In genomic region chr1:105848806-105849205, GRCm38 (mm10) we compare ENCODE assay signal across 31 mouse cellular contexts.
DNase-seq lines count a peak whose midpoint lies in the region; ATAC-seq and TF ChIP-seq lines count a peak whose summit lies in the region.
"Had no signal": no experiment of that assay in that cellular context is flagged by ENCODE, and none has a peak within 500 bp of the region (broad histone marks: within the 10 kb centered on the region; RNA-seq: fewer than 3 reads in every experiment).

No protein-coding gene starts in this region.

- no peaks in the 10 kb centered on the region for H3K9me3 ChIP-seq in kidney, embryonic 14.5 days (ENCODE audit: control insufficient read depth, low read length)
- H3K9me3 ChIP-seq in stomach, postnatal 0 days (ENCODE audit: control insufficient read depth, low read length): no peaks in the 10 kb centered on the region
- H3K9me3 ChIP-seq in hindbrain, embryonic 10.5 days: no peaks in the 10 kb centered on the region
- H3K9me3 ChIP-seq: forebrain, embryonic 12.5 days; heart, embryonic 15.5 days; hindbrain, embryonic 12.5 days; intestine, embryonic 15.5 days; kidney, embryonic 15.5 days; liver, embryonic 15.5 days; lung, embryonic 15.5 days; midbrain, embryonic 12.5 days; neural tube, embryonic 12.5 days had no signal

- no peak overlapping the region for H3K4me3 ChIP-seq in kidney, adult 2 months (ENCODE audit: insufficient read depth, low read depth, low read length)
- no peak overlapping the region for H3K4me3 ChIP-seq in kidney, embryonic 14.5 days (ENCODE audit: low read length)
- H3K4me3 ChIP-seq in C2C12 (ENCODE audit: insufficient read depth, poor library complexity, severe bottlenecking): no peak overlapping the region
- no peak overlapping the region for H3K4me3 ChIP-seq in stomach, postnatal 0 days (ENCODE audit: low read depth, low read length)
- H3K4me3 ChIP-seq in hindbrain, embryonic 10.5 days: no peak overlapping the region
- H3K4me3 ChIP-seq: forebrain, embryonic 12.5 days; heart, embryonic 15.5 days; hindbrain, embryonic 12.5 days; intestine, embryonic 15.5 days; kidney, embryonic 15.5 days; liver, embryonic 15.5 days; lung, embryonic 15.5 days; megakaryocyte, embryonic 14.5 days; midbrain, embryonic 12.5 days; myocyte; neural tube, embryonic 12.5 days had no signal

- 79% methylated on average over 8 of the region's 8 CpGs for WGBS in kidney, adult 2 months
- 88% methylated on average over 8 of the region's 8 CpGs for WGBS in kidney, embryonic 14.5 days
- 85% methylated on average over 8 of the region's 8 CpGs for WGBS in stomach, postnatal 0 days
- WGBS in hindbrain, embryonic 10.5 days: 91% methylated on average over 8 of the region's 8 CpGs

- TF ChIP-seq EP300 in stomach, postnatal 0 days (optimal IDR thresholded peaks at IDR 0.05): no peak

- H3K79me3 ChIP-seq in C2C12 (ENCODE audit: low read depth): no peaks in the 10 kb centered on the region

- no peak overlapping the region for H3K9ac ChIP-seq in kidney, embryonic 14.5 days (ENCODE audit: low read depth, low read length)
- H3K9ac ChIP-seq in stomach, postnatal 0 days (ENCODE audit: low read length): no peak overlapping the region
- H3K9ac ChIP-seq: forebrain, embryonic 12.5 days; forebrain, postnatal 0 days; heart, embryonic 15.5 days; hindbrain, embryonic 12.5 days; intestine, embryonic 15.5 days; kidney, embryonic 15.5 days; liver, embryonic 15.5 days; lung, embryonic 15.5 days; midbrain, embryonic 12.5 days; neural tube, embryonic 12.5 days had no signal

- TF ChIP-seq POLR2A in kidney, adult 2 months (IDR thresholded peaks at IDR 0.05; ENCODE audit: low read depth, low read length): no peak

- H3K36me3 ChIP-seq in kidney, adult 2 months (ENCODE audit: control insufficient read depth, insufficient read depth, low read length): no peaks in the 10 kb centered on the region
- no peaks in the 10 kb centered on the region for H3K36me3 ChIP-seq in kidney, embryonic 14.5 days (ENCODE audit: control insufficient read depth, insufficient read depth, low read length)
- no peaks in the 10 kb centered on the region for H3K36me3 ChIP-seq in C2C12 (ENCODE audit: control insufficient read depth, insufficient read depth)
- no peaks in the 10 kb centered on the region for H3K36me3 ChIP-seq in stomach, postnatal 0 days (ENCODE audit: control insufficient read depth, insufficient read depth, low read length)
- H3K36me3 ChIP-seq in hindbrain, embryonic 10.5 days: no peaks in the 10 kb centered on the region
- H3K36me3 ChIP-seq: forebrain, embryonic 12.5 days; heart, embryonic 15.5 days; hindbrain, embryonic 12.5 days; kidney, embryonic 15.5 days; liver, embryonic 15.5 days; lung, embryonic 15.5 days; midbrain, embryonic 12.5 days; neural tube, embryonic 12.5 days had no signal

- peak; percentile 67 for DNase-seq in adrenal gland, adult 2 months
- DNase-seq in adrenal gland, postnatal 10 days: no peak
- peak; percentile 36 for DNase-seq in kidney, adult 2 months
- peak; percentile 5 for DNase-seq in stomach, postnatal 0 days (ENCODE audit: low spot score)
- DNase-seq in hindbrain, embryonic 10.5 days (ENCODE audit: low spot score): no peak
- DNase-seq: cerebellum, adult 18-20 months; cerebellum, postnatal 10 days; forebrain, postnatal 0 days; kidney, postnatal 25 days; left cerebral cortex, postnatal 4 days; liver; lung, postnatal 4 days; right cerebral cortex, adult 18-20 months; spleen, adult 18-20 months; thymus, adult 18-20 months; thymus, postnatal 25 days had no signal

- ATAC-seq in kidney, embryonic 14.5 days (ENCODE audit: low FRiP score, low TSS enrichment): no peak
- no peak for ATAC-seq in stomach, postnatal 0 days (ENCODE audit: low FRiP score, low TSS enrichment)
- ATAC-seq: activated CD4-positive, CD25-positive, alpha-beta regulatory T cell, adult 4 months; forebrain, postnatal 0 days; hindbrain, postnatal 0 days; intestine, embryonic 15.5 days had no signal

- H3ac ChIP-seq in C2C12 (ENCODE audit: control insufficient read depth, insufficient read length, low read depth): no peak overlapping the region

- H3K27ac ChIP-seq in kidney, adult 2 months (ENCODE audit: insufficient read depth, low read depth, low read length): no peak overlapping the region
- H3K27ac ChIP-seq in kidney, embryonic 14.5 days (ENCODE audit: low read depth, low read length): no peak overlapping the region
- no peak overlapping the region for H3K27ac ChIP-seq in stomach, postnatal 0 days (replicated peaks)
- no peak overlapping the region for H3K27ac ChIP-seq in hindbrain, embryonic 10.5 days
- H3K27ac ChIP-seq: forebrain, embryonic 12.5 days; heart, embryonic 15.5 days; hindbrain, embryonic 12.5 days; hindbrain, postnatal 0 days; intestine, embryonic 15.5 days; kidney, embryonic 15.5 days; liver, embryonic 15.5 days; lung, embryonic 15.5 days; midbrain, embryonic 12.5 days; neural tube, embryonic 12.5 days had no signal

- H3K79me2 ChIP-seq in C2C12 (ENCODE audit: control insufficient read depth, insufficient read depth): no peaks in the 10 kb centered on the region

- no peak overlapping the region for H3K4me2 ChIP-seq in kidney, embryonic 14.5 days (replicated peaks; ENCODE audit: low read depth, low read length)
- H3K4me2 ChIP-seq in stomach, postnatal 0 days (replicated peaks; ENCODE audit: low read depth): no peak overlapping the region
- H3K4me2 ChIP-seq: forebrain, embryonic 12.5 days; heart, embryonic 15.5 days; hindbrain, embryonic 12.5 days; intestine, embryonic 15.5 days; kidney, embryonic 15.5 days; liver, embryonic 15.5 days; lung, embryonic 15.5 days; midbrain, embryonic 12.5 days; neural tube, embryonic 12.5 days had no signal

- no peaks in the 10 kb centered on the region for H3K27me3 ChIP-seq in kidney, adult 2 months (replicated peaks; ENCODE audit: control insufficient read depth, insufficient read depth, low read length)
- peaks cover 9% of the 10 kb centered on the region for H3K27me3 ChIP-seq in kidney, embryonic 14.5 days (ENCODE audit: control insufficient read depth, insufficient read depth, low read length)
- H3K27me3 ChIP-seq in C2C12 (ENCODE audit: control insufficient read depth, insufficient read depth, insufficient read length): no peaks in the 10 kb centered on the region
- no peaks in the 10 kb centered on the region for H3K27me3 ChIP-seq in stomach, postnatal 0 days (ENCODE audit: control insufficient read depth, insufficient read depth, low read length)
- H3K27me3 ChIP-seq in hindbrain, embryonic 10.5 days (ENCODE audit: insufficient read depth, poor library complexity, severe bottlenecking): peaks cover 17% of the 10 kb centered on the region

- TF ChIP-seq CTCF in kidney, adult 2 months (conservative IDR thresholded peaks at IDR 0.05; ENCODE audit: insufficient read depth, insufficient read length, low read depth, low read length): no peak
- TF ChIP-seq CTCF in C2C12 (IDR thresholded peaks at IDR 0.05; ENCODE audit: control insufficient read depth, insufficient read depth, insufficient read length): no peak
- TF ChIP-seq CTCF in stomach, postnatal 0 days (IDR thresholded peaks at IDR 0.05; ENCODE audit: low read depth): no peak

- 0 out of 2 replicates have a peak, but pooled peaks cover 2% of the 10 kb centered on the region for H3K4me1 ChIP-seq in kidney, adult 2 months (ENCODE audit: control insufficient read depth, insufficient read depth, low read length)
- H3K4me1 ChIP-seq in kidney, embryonic 14.5 days (ENCODE audit: control insufficient read depth, insufficient read depth, low read length): peaks cover 10% of the 10 kb centered on the region
- no peaks in the 10 kb centered on the region for H3K4me1 ChIP-seq in stomach, postnatal 0 days (replicated peaks; ENCODE audit: control insufficient read depth, insufficient read depth)
- H3K4me1 ChIP-seq in hindbrain, embryonic 10.5 days (replicated peaks): peaks cover 10% of the 10 kb centered on the region
- H3K4me1 ChIP-seq: intestine, embryonic 15.5 days had no signal

TF ChIP-seq in C2C12, 6 proteins besides CTCF, POLR2A, EP300 and RAD21:
- TF ChIP-seq MYOG (IDR thresholded peaks at IDR 0.05; ENCODE audit: control insufficient read depth, extremely low read depth, insufficient read length) (no peak), CEBPB (IDR thresholded peaks at IDR 0.05; ENCODE audit: low read depth) (peak; percentile 37)

Comparison
In these comparisons a context has a peak if more than half of its experiments do, and no peak if none do; other contexts are left out.
1. DNase-seq: peak in adrenal gland, adult 2 months (single experiment), kidney, adult 2 months (single experiment) and stomach, postnatal 0 days (single experiment); none in adrenal gland, postnatal 10 days (single experiment) and hindbrain, embryonic 10.5 days (single experiment).